Mouse (Mus musculus) urinary bladder, postnatal 36 days (tissue): ENCODE measurements around the gene Leng1.
A peak's percentile ranks its signal among the peaks of the same experiment; 100 is the strongest.

Experiments
- DNase-seq, 2 experiments: peaks; one replicate each; pipeline ENCODE4 v3.0.0; 2022; ENCODE audit warnings: low spot score in 2 of 2, mixed read lengths in 1 of 2

Gene Leng1

GRCm38 (mm10) chr7:3630478-3630815 lies 35.2 kb downstream of the Leng1 start:
- no peak for DNase-seq

- peak; percentile 93 to 95 for DNase-seq
Measured at GRCm38 (mm10) chr7:3629543-3630477, 35.8 kb downstream of the Leng1 start, which contains the start of the genes Tfpt and Prpf31. Tfpt (minus strand) TSS chr7:3629929. Prpf31 (plus strand) TSS chr7:3629985.

DNA sequence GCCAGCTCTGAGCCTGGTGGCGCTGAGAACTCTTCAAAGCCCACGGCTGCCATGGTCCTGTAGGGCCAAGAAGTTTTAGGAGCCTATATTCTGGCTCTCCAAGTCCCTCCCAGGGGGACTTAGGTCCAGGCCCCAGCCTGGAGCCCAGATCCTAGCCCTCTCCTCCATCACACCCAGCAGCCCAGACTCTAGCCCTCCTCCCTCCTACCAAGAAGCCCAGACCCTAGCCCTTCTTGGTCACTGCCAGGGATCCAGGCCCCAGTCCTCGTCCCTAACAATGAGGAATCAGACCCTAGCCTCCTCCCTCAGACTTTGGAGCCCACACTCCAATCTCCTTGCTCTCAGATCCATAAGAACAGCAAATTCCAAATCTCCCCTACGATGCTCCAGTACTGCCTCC lies 36.6 kb downstream of the Leng1 start:
- DNase-seq = no peak

DNA sequence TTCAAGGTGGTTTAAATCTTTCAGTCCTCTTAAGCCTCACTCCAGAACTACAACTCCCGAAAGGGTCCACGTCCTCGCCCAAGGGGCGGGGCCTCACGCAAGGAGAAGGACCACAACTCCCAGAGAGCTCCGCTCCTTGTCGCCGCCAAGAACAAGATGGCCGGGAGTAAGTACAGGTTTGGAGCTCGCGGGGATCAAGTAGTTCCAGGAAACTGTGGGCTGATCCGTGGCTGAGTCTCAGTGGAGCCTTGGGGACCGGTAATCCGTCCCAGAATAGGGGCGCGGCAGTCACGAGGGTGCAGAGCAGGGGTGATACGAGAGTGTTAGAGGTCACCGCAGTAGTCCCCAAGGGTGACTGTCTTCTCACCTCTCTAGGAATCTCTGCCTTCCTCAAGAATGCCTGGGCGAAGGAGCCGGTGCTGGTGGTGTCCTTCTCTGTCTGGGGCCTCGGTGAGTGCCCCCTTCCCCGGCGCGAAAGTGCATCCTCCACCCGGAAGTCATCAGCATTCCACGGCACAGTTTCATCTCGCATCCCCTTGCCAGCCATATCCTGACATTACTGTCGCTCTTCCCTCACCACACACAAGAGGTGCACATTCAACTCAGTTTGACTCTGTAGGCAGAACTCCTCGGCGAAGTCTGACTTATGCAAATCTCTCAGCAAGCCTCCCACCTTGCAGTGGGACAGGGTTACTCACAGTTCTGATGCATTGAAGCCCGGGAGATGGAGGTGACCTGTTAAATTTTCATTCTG lies 48.2 kb downstream of the Leng1 start, which contains the start of gene Ndufa3:
Gene Ndufa3 (plus strand): TSS at position 132 of the 754 bp plus-strand sequence.
- peak; percentile 77 to 88 for DNase-seq

DNA sequence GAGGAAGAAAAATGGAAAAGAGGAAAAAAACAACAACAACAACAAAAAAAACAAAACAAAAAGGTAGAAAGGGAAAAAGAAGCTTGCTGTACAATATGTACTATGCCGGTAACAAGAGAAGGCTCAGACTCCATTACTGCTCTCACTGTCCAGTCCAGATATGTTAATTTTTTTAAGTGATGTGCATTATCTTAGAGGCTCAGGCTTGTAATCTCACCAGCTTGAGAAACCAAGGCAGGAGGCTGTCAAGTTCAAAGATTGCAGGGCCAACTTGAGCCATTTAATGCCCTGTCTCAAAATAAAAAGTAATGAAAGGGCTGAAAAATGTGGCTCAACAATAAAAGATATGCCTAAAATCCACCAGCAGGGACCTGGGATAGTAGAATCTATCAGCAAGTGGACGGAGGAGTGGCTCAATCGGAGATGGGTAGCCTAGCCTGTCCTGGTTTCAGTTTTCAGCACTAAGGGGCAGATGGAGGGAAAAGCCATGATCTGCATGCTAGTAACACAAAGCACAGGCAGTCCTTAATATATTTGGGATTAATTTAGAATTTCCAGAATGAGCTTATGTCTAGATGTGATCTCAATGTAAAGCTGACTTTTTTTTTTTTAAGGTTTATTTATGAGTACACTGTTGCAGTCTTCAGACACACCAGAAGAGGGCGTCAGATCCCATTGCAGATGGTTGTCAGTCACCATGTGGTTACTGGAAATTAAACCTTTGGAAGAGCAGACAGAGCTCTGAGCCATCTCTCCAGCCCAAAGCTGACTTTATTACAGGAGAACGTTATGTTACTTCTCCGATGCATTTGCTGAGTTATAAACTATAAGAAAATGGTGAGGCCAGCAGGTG lies 49.0 kb downstream of the Leng1 start:
- DNase-seq = no peak

DNA sequence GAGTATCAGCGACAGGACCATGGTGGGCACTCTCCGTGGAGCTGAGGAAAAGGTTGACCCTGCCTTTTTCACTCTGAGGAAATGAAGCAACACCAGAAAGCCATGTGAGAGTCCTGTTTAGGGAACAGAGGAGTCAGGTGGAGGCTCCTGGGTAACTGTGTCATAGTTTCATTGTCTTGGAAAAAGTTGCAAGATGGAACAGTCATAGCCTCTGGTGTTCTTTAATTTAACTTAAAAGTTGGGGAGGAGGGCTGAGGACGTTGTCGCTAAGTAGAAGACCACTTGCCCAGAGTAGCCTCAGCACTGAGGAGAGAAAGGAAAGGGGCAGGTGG lies 49.6 kb downstream of the Leng1 start, which contains the start of gene Oscar:
Gene Oscar (minus strand): TSS at position 101 of the 332 bp plus-strand sequence.
- no peak for DNase-seq

GRCm38 (mm10) chr7:3614021-3614420 lies 51.6 kb downstream of the Leng1 start:
- no peak for DNase-seq

GRCm38 (mm10) chr7:3611006-3611405 lies 54.6 kb downstream of the Leng1 start:
- DNase-seq = no peak

- DNase-seq = no peak
Measured at GRCm38 (mm10) chr7:3610437-3610836, 55.2 kb downstream of the Leng1 start.
